Mouse (Mus musculus) mouse embryonic stem cell (cell line): Measurements from ENCODE around the gene Esp23.
"Not testable (repeated sequence)": the region's sequence is repeated elsewhere in the genome, so short reads cannot be mapped to it uniquely, and the experiment has no call there.

Experiments used
- in situ Hi-C, 2 experiments: fragments of 300-500 bp; cut with MboI; formaldehyde crosslinking; loops; 1 replicate in 1 of 2; 3 replicates in 1 of 2; pipeline ENCODE4 v1.14.3; 2019 to 2020; ENCODE audit warnings: low sequenced_read_pairs in 2 of 2, low pct_unique_long_range_greater_than_20kb in 1 of 2, mixed read lengths in 1 of 2; ENCODE audit not compliant: unreplicated experiment in 1 of 2

Esp23 gene

GRCm38 (mm10) chr17:39076937-39077336 lies at the start of gene Esp23:
Gene Esp23 (minus strand): TSS chr17:39077037.
- in situ Hi-C loops = no loop called here

- in situ Hi-C loops = not testable (repeated sequence)
Measured at GRCm38 (mm10) chr17:39107126-39107525, 30.3 kb upstream of the Esp23 start.

- in situ Hi-C loops = no loop called here
Measured at GRCm38 (mm10) chr17:39095034-39095433, 18.2 kb upstream of the Esp23 start, which contains the start of gene Esp22. Gene Esp22 (plus strand): TSS chr17:39095334.

GRCm38 (mm10) chr17:39063641-39064040 lies 13.2 kb downstream of the Esp23 start:
- in situ Hi-C loops = no loop called here

GRCm38 (mm10) chr17:39043241-39043640 lies 33.6 kb downstream of the Esp23 start, which contains the start of gene Gm21903:
Gene Gm21903 (minus strand): TSS chr17:39043341.
- in situ Hi-C loops = no loop called here

GRCm38 (mm10) chr17:39036395-39036794 lies 40.4 kb downstream of the Esp23 start, which contains the start of gene Esp24:
Gene Esp24 (plus strand): TSS chr17:39036695.
- in situ Hi-C loops = not testable (repeated sequence)
